Mouse (Mus musculus) heart, embryonic 10.5 days (tissue): ENCODE data around the gene Hspbap1. TPM values are rescaled to one million over a fixed set of nuclear protein-coding genes. Genes with fewer than 3 reads are reported as not detected.

Experiments
- DNase-seq: peaks from one replicate; pipeline ENCODE4 v3.0.0-alpha.2; 2017; ENCODE audit warnings: low spot score
- H3K27ac ChIP-seq: fragments of 300-500 bp; sonication (generic); 2 replicates; pipeline ENCODE4 v1.5.1; 2016; ENCODE audit warnings: mild to moderate bottlenecking
- H3K27me3 ChIP-seq: fragments of 300-500 bp; sonication (generic); 2 replicates; pipeline ENCODE4 v1.6.1; 2016; ENCODE audit warnings: mild to moderate bottlenecking; ENCODE audit not compliant: poor library complexity, insufficient read depth, severe bottlenecking
- H3K36me3 ChIP-seq: fragments of 300-500 bp; sonication (generic); 2 replicates; pipeline ENCODE4 v1.6.1; 2016; ENCODE audit warnings: mild to moderate bottlenecking, moderate library complexity
- H3K4me1 ChIP-seq: fragments of 300-500 bp; sonication (generic); 2 replicates; pipeline ENCODE4 v1.6.1; 2016; ENCODE audit warnings: mild to moderate bottlenecking
- H3K4me3 ChIP-seq: fragments of 300-500 bp; sonication (generic); 2 replicates; pipeline ENCODE4 v1.5.1; 2016; ENCODE audit warnings: mild to moderate bottlenecking, moderate library complexity
- H3K9me3 ChIP-seq: fragments of 300-500 bp; sonication (generic); 2 replicates; pipeline ENCODE4 v1.6.1; 2016; ENCODE audit warnings: mild to moderate bottlenecking, moderate library complexity
- WGBS: fragments of 180-500 bp; shearing (Covaris S2); methylation state at CpG from one replicate; pipeline ENCODE4 v1.1.7; 2016; 5-methylcytosine and 5-hydroxymethylcytosine counted together
- polyA plus RNA-seq: library from polyadenylated mRNA; unstranded; fragments of >200 nt; fragmentation: Nextera tagmentation; extraction: Ambion mirVana; gene quantifications from 2 replicates; pipeline ENCODE4 v1.2.1, GENCODE M21; 2016

Gene Hspbap1
- polyA plus RNA-seq, 1 experiment from 2014 or later: 21.8 TPM

- Histone ChIP-seq H3K27me3 (no peaks in the 10 kb centered on the region), H3K9me3 (no peaks in the 10 kb centered on the region), H3K4me1 (no peaks in the 10 kb centered on the region), H3K27ac (no peak overlapping the region), H3K4me3 (no peak overlapping the region), H3K36me3 (peaks cover 28% of the 10 kb centered on the region)
- DNase-seq: no peak
- WGBS: 22% methylated on average over 7 of the region's 7 CpGs
Observed at GRCm38 (mm10) chr16:35829999-35830398, 59.8 kb downstream of the Hspbap1 start.

DNA sequence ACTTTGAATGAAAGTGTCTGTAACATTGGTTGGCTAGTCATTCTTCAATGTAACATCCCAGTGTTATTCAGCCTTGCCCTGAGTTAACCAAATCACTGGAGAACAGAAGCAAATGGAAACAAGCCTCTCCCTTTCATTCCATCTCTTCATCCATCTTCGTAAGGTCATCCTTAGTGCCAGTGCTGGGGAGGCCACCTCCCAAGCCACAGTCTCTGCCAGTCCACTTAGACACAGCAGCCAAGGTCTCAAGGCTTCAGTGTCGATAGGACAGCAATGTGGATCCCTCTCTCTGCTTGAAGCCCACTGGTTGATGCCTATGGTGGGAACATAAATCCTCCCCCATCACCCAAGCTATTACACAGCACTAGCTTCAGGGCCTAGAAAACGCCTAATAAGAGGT lies 62.8 kb downstream of the Hspbap1 start:
- Histone ChIP-seq H3K27ac (no peak overlapping the region), H3K4me3 (no peak overlapping the region), H3K4me1 (no peaks in the 10 kb centered on the region), H3K27me3 (no peaks in the 10 kb centered on the region), H3K9me3 (no peaks in the 10 kb centered on the region), H3K36me3 (peaks cover 2% of the 10 kb centered on the region; the same call in 1 of the 2 replicates)
- DNase-seq: no peak
- 78% methylated on average over 3 of the region's 3 CpGs for WGBS

DNA sequence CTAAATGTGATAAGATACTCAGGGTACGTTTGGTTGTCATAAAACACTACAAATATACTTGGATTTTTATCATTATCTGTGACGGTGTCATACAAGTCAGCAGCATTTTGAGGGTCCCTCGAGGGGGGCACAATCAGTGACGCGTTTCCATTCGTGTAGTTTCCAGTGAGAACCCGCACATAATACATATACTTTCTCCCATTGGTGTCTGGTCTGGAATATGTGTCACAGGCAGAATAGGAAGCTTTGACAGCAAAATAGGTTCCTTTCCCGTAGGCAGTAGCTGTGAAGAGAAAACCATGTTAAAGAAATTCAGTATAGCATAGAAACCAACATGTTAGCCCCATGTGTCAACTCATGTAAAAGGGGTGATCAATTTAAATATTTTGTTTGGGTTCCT lies 64.5 kb downstream of the Hspbap1 start:
- H3K4me3 ChIP-seq: no peak overlapping the region
- DNase-seq: no peak
- no peaks in the 10 kb centered on the region for H3K36me3 ChIP-seq
- no peak overlapping the region for H3K27ac ChIP-seq
- whole genome bisulfite sequencing: 86% methylated on average over 8 of the region's 8 CpGs
- H3K9me3 ChIP-seq: no peaks in the 10 kb centered on the region
- no peaks in the 10 kb centered on the region for H3K27me3 ChIP-seq
- no peaks in the 10 kb centered on the region for H3K4me1 ChIP-seq

GRCm38 (mm10) chr16:35839680-35840079 lies 69.5 kb downstream of the Hspbap1 start:
- no peak for DNase-seq
- H3K36me3 ChIP-seq: no peaks in the 10 kb centered on the region
- H3K4me3 ChIP-seq: no peak overlapping the region
- H3K4me1 ChIP-seq: no peaks in the 10 kb centered on the region
- no peak overlapping the region for H3K27ac ChIP-seq
- WGBS: 16% methylated on average over 1 of the region's 1 CpGs
- H3K27me3 ChIP-seq: no peaks in the 10 kb centered on the region
- H3K9me3 ChIP-seq: no peaks in the 10 kb centered on the region

DNA sequence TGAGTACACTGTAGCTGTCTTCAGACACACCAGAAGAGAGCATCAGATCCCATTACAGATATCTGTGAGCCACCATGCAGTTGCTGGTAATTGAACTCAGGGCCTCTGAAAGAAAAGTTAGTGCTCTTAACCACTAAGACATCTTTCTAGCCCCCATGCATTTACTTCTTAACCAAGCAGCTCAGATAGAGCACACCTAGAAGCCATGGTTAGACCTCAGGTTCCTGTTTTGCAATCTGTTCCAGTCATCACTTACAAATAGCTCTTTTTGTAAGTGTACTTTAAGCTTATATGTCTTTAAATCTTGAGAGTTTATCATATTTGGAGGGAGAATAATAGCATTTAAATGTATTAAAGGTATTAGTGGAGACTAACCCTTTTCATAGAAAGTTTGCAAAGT lies 77.0 kb downstream of the Hspbap1 start:
- Histone ChIP-seq H3K27ac (no peak overlapping the region), H3K27me3 (no peaks in the 10 kb centered on the region), H3K4me3 (no peak overlapping the region), H3K9me3 (no peaks in the 10 kb centered on the region), H3K36me3 (no peaks in the 10 kb centered on the region), H3K4me1 (no peaks in the 10 kb centered on the region)
- no peak for DNase-seq

- no peak overlapping the region for H3K27ac ChIP-seq
Observed at GRCm38 (mm10) chr16:35855846-35856245, 85.7 kb downstream of the Hspbap1 start.

DNA sequence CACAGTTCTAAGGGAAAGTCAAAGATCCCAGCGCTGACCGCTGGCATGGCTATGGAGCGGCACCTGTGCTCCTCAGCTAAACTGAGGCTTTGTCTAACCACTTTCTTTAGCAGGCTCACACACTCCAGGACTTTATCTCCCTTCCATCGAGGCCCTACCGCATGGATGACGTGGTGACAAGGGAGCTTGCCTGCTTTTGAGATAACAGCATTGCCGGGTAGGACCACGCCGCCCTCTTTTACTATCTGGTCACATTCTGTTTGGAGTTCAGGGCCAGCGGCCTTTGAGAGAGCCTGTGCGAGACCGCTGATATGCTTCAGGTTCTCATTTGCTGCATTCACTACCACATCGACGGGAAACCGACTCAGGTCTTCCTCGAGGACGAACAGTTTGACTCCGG lies 86.6 kb downstream of the Hspbap1 start:
- 50% methylated on average over 18 of the region's 18 CpGs for WGBS

More at GRCm38 (mm10) chr16:35855846-35856245, 85.7 kb downstream of the Hspbap1 start:
- no peak overlapping the region for H3K4me3 ChIP-seq
- H3K4me1 ChIP-seq: peaks cover 7% of the 10 kb centered on the region
- 64% methylated on average over 4 of the region's 4 CpGs for WGBS
- no peaks in the 10 kb centered on the region for H3K36me3 ChIP-seq
- no peaks in the 10 kb centered on the region for H3K27me3 ChIP-seq
- no peaks in the 10 kb centered on the region for H3K9me3 ChIP-seq
- no peak for DNase-seq

DNA sequence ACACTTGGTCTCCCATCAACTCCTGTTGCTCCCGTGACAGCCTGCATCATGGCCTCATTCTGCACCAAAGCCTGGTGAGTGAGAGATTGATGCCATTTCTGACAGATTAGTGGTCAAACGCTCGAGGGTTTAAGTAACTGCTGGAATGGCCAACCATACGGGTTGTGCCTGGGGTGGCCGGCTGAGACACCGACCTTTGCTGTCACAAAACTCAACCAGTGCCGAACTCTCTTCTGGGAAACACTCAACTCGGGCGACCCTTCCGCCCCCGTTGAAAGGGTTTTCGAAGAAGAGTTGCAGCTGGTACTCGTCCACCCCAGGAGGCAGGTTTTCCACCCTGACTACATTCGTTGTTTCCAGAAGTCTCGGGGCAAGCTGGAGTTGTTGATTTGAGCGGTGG lies 90.1 kb downstream of the Hspbap1 start:
- no peaks in the 10 kb centered on the region for H3K9me3 ChIP-seq
- H3K27me3 ChIP-seq: no peaks in the 10 kb centered on the region; the same call in 1 of the 2 replicates
- peaks cover 7% of the 10 kb centered on the region for H3K4me1 ChIP-seq
- H3K36me3 ChIP-seq: no peaks in the 10 kb centered on the region
- no peak overlapping the region for H3K27ac ChIP-seq
- WGBS: 65% methylated on average over 16 of the region's 16 CpGs
- no peak overlapping the region for H3K4me3 ChIP-seq
- DNase-seq: no peak

More for the DNA sequence above, 86.6 kb downstream of the Hspbap1 start:
- peak; percentile 86 for DNase-seq
- peaks cover 7% of the 10 kb centered on the region for H3K4me1 ChIP-seq
- H3K9me3 ChIP-seq: no peaks in the 10 kb centered on the region
- 0 out of 2 replicates have a peak overlapping the region, but pooled peaks have one; percentile 10 for H3K4me3 ChIP-seq
- H3K27me3 ChIP-seq: no peaks in the 10 kb centered on the region
- H3K36me3 ChIP-seq: no peaks in the 10 kb centered on the region
- no peak overlapping the region for H3K27ac ChIP-seq

GRCm38 (mm10) chr16:35862057-35862456 lies 91.9 kb downstream of the Hspbap1 start:
- no peaks in the 10 kb centered on the region for H3K9me3 ChIP-seq
- no peak for DNase-seq
- no peaks in the 10 kb centered on the region for H3K36me3 ChIP-seq
- no peak overlapping the region for H3K4me3 ChIP-seq
- H3K4me1 ChIP-seq: no peaks in the 10 kb centered on the region; the same call in 1 of the 2 replicates
- no peak overlapping the region for H3K27ac ChIP-seq
- no peaks in the 10 kb centered on the region; the same call in 1 of the 2 replicates for H3K27me3 ChIP-seq
- WGBS: 61% methylated on average over 1 of the region's 1 CpGs

GRCm38 (mm10) chr16:35867726-35868125 lies 97.6 kb downstream of the Hspbap1 start:
- Histone ChIP-seq H3K4me3 (no peak overlapping the region), H3K4me1 (peaks cover 8% of the 10 kb centered on the region; the same call in 1 of the 2 replicates), H3K27me3 (peaks cover 26% of the 10 kb centered on the region), H3K27ac (no peak overlapping the region), H3K9me3 (no peaks in the 10 kb centered on the region), H3K36me3 (no peaks in the 10 kb centered on the region)
- DNase-seq: no peak
- WGBS: 64% methylated on average over 11 of the region's 11 CpGs

DNA sequence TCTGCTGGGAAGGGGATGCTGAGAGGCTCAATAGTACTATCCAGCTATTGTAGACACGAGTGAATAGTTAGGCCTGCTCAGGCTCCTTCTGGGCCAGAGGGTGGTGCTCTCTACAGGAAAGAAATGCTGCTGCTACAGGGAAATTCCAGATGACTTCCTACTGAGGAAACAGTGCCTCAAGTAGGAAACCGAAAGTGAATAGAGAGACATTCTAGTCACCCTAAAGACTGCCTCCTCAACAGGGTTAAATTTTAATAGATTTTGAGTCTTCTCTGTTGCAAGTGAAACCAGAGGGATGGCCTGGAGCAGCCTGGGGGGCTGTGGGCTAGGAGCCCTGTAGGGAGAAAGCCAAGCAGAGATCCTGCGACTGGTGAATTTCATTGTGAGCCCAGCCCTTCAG lies 99.0 kb downstream of the Hspbap1 start:
- H3K36me3 ChIP-seq: no peaks in the 10 kb centered on the region
- H3K9me3 ChIP-seq: no peaks in the 10 kb centered on the region
- H3K27ac ChIP-seq: 0 out of 2 replicates have a peak overlapping the region, but pooled peaks have one; percentile 7
- WGBS: 22% methylated on average over 3 of the region's 3 CpGs
- H3K4me1 ChIP-seq: peaks cover 8% of the 10 kb centered on the region; the same call in 1 of the 2 replicates
- DNase-seq: no peak
- H3K27me3 ChIP-seq: peaks cover 31% of the 10 kb centered on the region
- H3K4me3 ChIP-seq: no peak overlapping the region

DNA sequence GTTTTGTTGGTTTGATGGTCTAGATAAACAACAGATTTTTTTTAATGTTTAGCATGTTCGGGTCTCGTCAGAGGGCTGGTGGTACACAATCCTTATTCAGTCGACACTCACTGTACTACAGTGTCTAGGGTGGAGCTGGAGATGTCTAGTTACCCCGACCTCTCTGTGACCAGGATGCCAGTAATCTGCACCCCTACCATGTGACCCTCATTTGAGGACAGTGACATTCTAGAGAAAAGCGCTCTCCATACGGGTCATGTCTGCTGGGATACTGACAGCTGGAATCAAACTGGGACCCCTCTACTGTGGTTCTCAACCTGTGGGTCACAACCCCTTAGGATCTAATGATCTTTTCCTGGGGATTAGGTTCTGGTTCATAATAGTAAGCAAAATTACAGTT lies 99.5 kb downstream of the Hspbap1 start:
- H3K4me3 ChIP-seq: no peak overlapping the region
- H3K27ac ChIP-seq: no peak overlapping the region
- peaks cover 8% of the 10 kb centered on the region; the same call in 1 of the 2 replicates for H3K4me1 ChIP-seq
- H3K9me3 ChIP-seq: no peaks in the 10 kb centered on the region
- DNase-seq: no peak
- no peaks in the 10 kb centered on the region for H3K36me3 ChIP-seq
- 66% methylated on average over 6 of the region's 6 CpGs for WGBS
- H3K27me3 ChIP-seq: peaks cover 31% of the 10 kb centered on the region

- Histone ChIP-seq H3K4me3 (peak overlapping the region; percentile 68), H3K9me3 (no peaks in the 10 kb centered on the region), H3K27ac (peak overlapping the region; percentile 72), H3K4me1 (peaks cover 8% of the 10 kb centered on the region; the same call in 1 of the 2 replicates), H3K36me3 (no peaks in the 10 kb centered on the region), H3K27me3 (peaks cover 31% of the 10 kb centered on the region)
- under 1% methylated on average over 12 of the region's 12 CpGs for WGBS
- DNase-seq: peak; percentile 74
Observed at GRCm38 (mm10) chr16:35870581-35871047, 100.4 kb downstream of the Hspbap1 start.
